Mouse (Mus musculus) midbrain, postnatal 0 days (tissue): ENCODE measurements around the gene Amz2. TPM values are rescaled to one million over a fixed set of nuclear protein-coding genes. Genes with fewer than 3 reads are reported as not detected.

Experiments used
- ATAC-seq: fragments of 200-750 bp; cut with Nextera tagmentation; 2 replicates; pipeline ENCODE4 v1.8.0; 2017; ENCODE audit warnings: moderate number of reproducible peaks, mild to moderate bottlenecking, moderate TSS enrichment, moderate library complexity; ENCODE audit not compliant: low FRiP score
- DNase-seq: peaks from one replicate; pipeline ENCODE4 v3.0.0-alpha.2; 2015; ENCODE audit warnings: low spot score
- H3K27ac ChIP-seq: fragments of 300-500 bp; sonication (generic); 2 replicates; pipeline ENCODE4 v1.5.1; 2014; ENCODE audit warnings: low read depth, mild to moderate bottlenecking, low read length, mixed read lengths
- H3K27me3 ChIP-seq: fragments of 300-500 bp; sonication (generic); 2 replicates; pipeline ENCODE4 v1.6.1; 2014; ENCODE audit warnings: low read length, control low read depth, mixed read lengths; ENCODE audit not compliant: insufficient read depth
- H3K36me3 ChIP-seq: fragments of 300-500 bp; sonication (generic); 2 replicates; pipeline ENCODE4 v1.6.1; 2014; ENCODE audit warnings: low read length, control low read depth, mixed read lengths; ENCODE audit not compliant: insufficient read depth
- H3K4me1 ChIP-seq: fragments of 300-500 bp; sonication (generic); 2 replicates; pipeline ENCODE4 v1.6.1; 2014; ENCODE audit warnings: mild to moderate bottlenecking, control low read depth, antibody characterized with exemption, low read length, mixed read lengths; ENCODE audit not compliant: insufficient read depth
- H3K4me2 ChIP-seq: fragments of 300-500 bp; sonication (generic); 2 replicates; pipeline ENCODE4 v1.6.1; 2014; ENCODE audit warnings: low read depth, mild to moderate bottlenecking, low read length, mixed read lengths; ENCODE audit not compliant: poor library complexity, severe bottlenecking
- H3K4me3 ChIP-seq: fragments of 300-500 bp; sonication (generic); 2 replicates; pipeline ENCODE4 v1.5.1; 2014; ENCODE audit warnings: low read depth, mild to moderate bottlenecking, low read length, moderate library complexity
- H3K9ac ChIP-seq: fragments of 300-500 bp; sonication (generic); replicated peaks from 2 replicates; pipeline ENCODE4 v1.6.1; 2014; ENCODE audit warnings: mild to moderate bottlenecking, low read length, moderate library complexity, mixed read lengths; ENCODE audit not compliant: poor library complexity, severe bottlenecking
- H3K9me3 ChIP-seq: fragments of 300-500 bp; sonication (generic); 2 replicates; pipeline ENCODE4 v1.6.1; 2016; ENCODE audit warnings: low read length, control low read depth
- CTCF ChIP-seq: IDR thresholded peaks from 2 replicates; pipeline ENCODE4 v1.5.1; 2016; ENCODE audit warnings: antibody characterized with exemption, mild to moderate bottlenecking
- WGBS: fragments of 180-500 bp; shearing (Covaris S2); extraction: QIAGEN DNeasy Blood & Tissue Kit; methylation state at CpG from one replicate; pipeline ENCODE4 v1.1.7; 2014; 5-methylcytosine and 5-hydroxymethylcytosine counted together
- polyA plus RNA-seq: library from polyadenylated mRNA; unstranded; fragments of >200 nt; fragmentation: Nextera tagmentation; extraction: Ambion mirVana; gene quantifications from 2 replicates; pipeline ENCODE4 v1.2.1, GENCODE M21; 2015
- total RNA-seq: library from RNA; depleted of rRNA; stranded (reverse); fragments of >200 nt; gene quantifications from 2 replicates; pipeline ENCODE4 v1.2.3, GENCODE M21; 2014

Gene Amz2
- total and polyA plus RNA-seq, 2 experiments from 2014 or later = 40.1 to 156 TPM

DNA sequence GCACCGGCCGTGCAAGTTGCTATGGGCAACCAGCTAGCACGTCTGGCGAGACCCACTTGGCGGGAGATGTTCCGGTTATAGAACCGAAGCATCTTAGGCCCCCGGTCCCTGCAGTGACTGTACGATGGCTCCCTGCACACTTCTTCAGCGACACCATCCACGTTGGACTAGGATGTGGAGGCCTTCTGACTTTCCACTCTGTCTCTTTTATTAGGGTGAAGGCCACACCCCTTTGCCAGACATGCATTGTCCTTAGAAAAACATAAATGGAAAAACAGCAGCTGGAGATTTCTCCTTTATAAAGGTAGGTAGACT is 483 bp downstream of the Amz2 start:
- H3K4me2 ChIP-seq = peak overlapping the region; percentile 57
- under 1% methylated on average over 11 of the region's 11 CpGs for WGBS
- no peak for ATAC-seq
- H3K4me3 ChIP-seq = peak overlapping the region; percentile 57
- peaks cover 6% of the 10 kb centered on the region; the same call in 1 of the 2 replicates for H3K4me1 ChIP-seq
- H3K9me3 ChIP-seq = no peaks in the 10 kb centered on the region
- peak overlapping the region; percentile 70 for H3K9ac ChIP-seq
- DNase-seq = no peak
- peaks cover 6% of the 10 kb centered on the region for H3K36me3 ChIP-seq
- no peaks in the 10 kb centered on the region for H3K27me3 ChIP-seq
- TF ChIP-seq CTCF = no peak
- H3K27ac ChIP-seq = peak overlapping the region; percentile 75

DNA sequence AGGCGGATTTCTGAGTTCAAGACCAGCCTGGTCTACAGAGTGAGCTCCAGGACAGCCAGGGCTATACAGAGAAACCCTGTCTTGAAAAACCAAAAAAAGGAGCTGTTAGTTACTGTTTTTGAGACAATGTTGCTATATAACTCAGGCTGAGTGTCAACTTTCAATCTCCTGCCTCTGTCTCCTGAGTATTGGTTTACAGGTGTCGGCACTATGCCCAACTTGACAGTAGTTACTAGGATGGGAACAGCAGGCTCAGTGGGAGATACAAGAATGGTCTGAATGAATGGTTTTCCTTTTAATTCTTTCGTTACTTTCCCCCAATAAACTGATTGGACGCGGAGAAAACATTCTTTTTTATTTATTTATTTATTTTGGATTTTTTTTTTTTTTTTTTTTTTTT is 1.6 kb downstream of the Amz2 start:
- no peak for ATAC-seq

DNA sequence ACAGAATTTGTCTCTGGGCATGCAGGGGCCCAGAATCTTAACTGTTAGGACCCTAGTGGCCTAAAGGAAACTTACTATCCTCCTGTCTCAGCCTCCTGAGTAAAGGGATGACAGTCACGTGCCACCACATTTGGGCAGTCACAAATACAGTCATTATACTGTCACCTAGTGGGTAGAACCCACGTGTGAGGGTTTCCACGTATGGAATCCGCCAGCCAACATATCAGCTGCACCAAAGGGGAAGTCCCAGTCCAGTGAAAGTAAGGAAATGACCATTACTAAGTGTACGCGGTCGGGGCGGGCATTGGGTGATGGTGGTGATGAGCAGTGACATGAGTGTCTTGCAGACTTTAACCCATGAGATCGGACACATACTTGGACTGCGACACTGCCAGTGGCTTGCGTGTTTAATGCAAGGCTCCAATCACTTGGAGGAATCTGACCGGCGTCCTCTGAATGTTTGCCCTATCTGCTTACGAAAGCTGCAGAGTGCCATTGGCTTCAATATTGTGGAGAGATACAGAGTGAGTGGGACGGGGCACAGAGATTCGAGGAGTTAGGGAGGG is 8.6 kb downstream of the Amz2 start:
- Histone ChIP-seq H3K4me1 (no peaks in the 10 kb centered on the region), H3K36me3 (peaks cover 49% of the 10 kb centered on the region), H3K4me3 (no peak overlapping the region), H3K9ac (no peak overlapping the region), H3K4me2 (no peak overlapping the region), H3K9me3 (no peaks in the 10 kb centered on the region), H3K27me3 (no peaks in the 10 kb centered on the region), H3K27ac (no peak overlapping the region)
- 94% methylated on average over 16 of the region's 16 CpGs for WGBS
- TF ChIP-seq CTCF = no peak
- ATAC-seq = no peak
- no peak for DNase-seq

More for the DNA sequence above, 1.6 kb downstream of the Amz2 start:
- no peaks in the 10 kb centered on the region for H3K27me3 ChIP-seq
- no peak for TF ChIP-seq CTCF
- no peak overlapping the region for H3K27ac ChIP-seq
- peak overlapping the region; percentile 57; the same call in 1 of the 2 replicates for H3K4me2 ChIP-seq
- peaks cover 6% of the 10 kb centered on the region; the same call in 1 of the 2 replicates for H3K4me1 ChIP-seq
- H3K4me3 ChIP-seq = peak overlapping the region; percentile 57; the same call in 1 of the 2 replicates
- H3K36me3 ChIP-seq = peaks cover 7% of the 10 kb centered on the region
- no peaks in the 10 kb centered on the region for H3K9me3 ChIP-seq
- WGBS = 92% methylated on average over 5 of the region's 5 CpGs
- no peak for DNase-seq
- no peak overlapping the region for H3K9ac ChIP-seq

DNA sequence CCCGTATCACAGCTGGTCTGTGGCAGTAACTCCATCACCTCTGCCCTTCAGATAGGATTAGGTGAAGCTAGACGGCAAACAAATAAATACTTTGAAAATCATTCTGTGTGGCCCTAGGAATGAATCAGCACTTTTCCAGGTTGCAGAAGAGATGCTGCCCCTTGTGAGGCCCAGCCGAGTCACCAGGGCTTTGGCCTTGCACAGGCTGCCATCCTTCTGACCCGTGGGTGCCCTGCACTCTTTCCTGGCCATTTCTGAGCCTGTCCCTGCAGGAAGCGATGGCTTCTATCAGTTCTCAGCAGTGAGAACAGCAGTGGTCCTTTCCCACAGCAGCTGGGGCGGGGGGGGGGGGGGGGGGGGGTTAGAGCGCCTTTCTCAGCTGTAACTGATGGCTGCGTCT is 11.1 kb downstream of the Amz2 start:
- H3K27ac ChIP-seq = no peak overlapping the region
- WGBS = 69% methylated on average over 7 of the region's 8 CpGs
- H3K9ac ChIP-seq = no peak overlapping the region
- H3K4me3 ChIP-seq = no peak overlapping the region
- no peak overlapping the region for H3K4me2 ChIP-seq
- no peak for TF ChIP-seq CTCF
- H3K27me3 ChIP-seq = no peaks in the 10 kb centered on the region
- peaks cover 44% of the 10 kb centered on the region for H3K36me3 ChIP-seq
- no peaks in the 10 kb centered on the region for H3K9me3 ChIP-seq
- 0 out of 2 replicates have a peak, but pooled peaks cover 2% of the 10 kb centered on the region for H3K4me1 ChIP-seq
- DNase-seq = no peak
- no peak for ATAC-seq

DNA sequence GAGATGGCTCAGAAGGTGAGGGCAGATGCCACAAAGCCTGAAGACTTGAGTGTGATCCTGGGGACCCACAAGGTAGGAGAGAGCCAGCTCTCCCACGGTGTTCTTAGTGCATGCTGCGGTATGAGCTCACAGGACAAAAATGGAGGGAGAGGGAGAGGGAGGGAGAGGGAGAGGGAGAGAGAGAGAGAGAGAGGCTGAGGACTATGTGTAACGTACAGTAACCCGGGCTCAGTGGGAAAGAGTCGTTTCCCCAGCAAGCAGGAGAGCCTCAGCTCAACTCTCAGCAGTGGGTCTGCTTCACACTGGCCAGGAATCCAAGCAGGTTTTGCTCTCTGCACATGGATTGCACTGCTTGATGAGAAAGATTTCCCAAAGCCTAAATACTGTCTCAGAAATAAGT is 13.5 kb downstream of the Amz2 start:
- no peak for TF ChIP-seq CTCF
- no peak for DNase-seq
- peak overlapping the region; percentile 48; the same call in 1 of the 2 replicates for H3K9ac ChIP-seq
- no peak overlapping the region for H3K27ac ChIP-seq
- H3K36me3 ChIP-seq = peaks cover 36% of the 10 kb centered on the region
- 13% methylated on average over 5 of the region's 5 CpGs for WGBS
- ATAC-seq = no peak
- no peak overlapping the region for H3K4me3 ChIP-seq
- H3K4me2 ChIP-seq = peak overlapping the region; percentile 74; the same call in 1 of the 2 replicates
- H3K4me1 ChIP-seq = 0 out of 2 replicates have a peak, but pooled peaks cover 2% of the 10 kb centered on the region
- no peaks in the 10 kb centered on the region for H3K27me3 ChIP-seq
- H3K9me3 ChIP-seq = no peaks in the 10 kb centered on the region

DNA sequence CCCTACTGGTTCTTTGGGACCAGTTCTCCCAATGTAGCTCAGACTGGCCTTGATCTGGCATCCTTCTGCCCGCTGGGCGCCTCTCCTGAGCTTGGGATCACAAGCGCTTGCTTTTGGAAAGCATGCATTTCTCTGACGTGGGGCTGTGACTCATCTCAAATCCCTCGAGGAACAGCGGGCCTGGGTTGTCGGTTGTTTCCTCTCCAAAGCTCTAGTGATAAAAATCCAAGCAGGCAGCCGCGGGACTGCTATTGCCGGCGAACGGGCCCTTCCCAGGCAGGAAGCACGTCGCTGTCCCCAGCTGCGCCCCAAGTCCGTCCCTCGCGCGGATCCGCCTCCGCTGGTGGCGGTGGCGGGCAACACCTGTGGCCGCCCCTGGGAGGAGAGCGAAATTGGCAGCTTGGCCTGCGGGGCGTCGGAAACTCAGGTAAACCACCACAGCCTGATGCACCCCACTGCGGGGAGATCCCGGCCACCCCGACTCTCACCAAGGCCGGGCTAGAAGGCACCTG is 14.1 kb downstream of the Amz2 start:
- TF ChIP-seq CTCF = no peak

More for the DNA sequence above, 14.1 kb downstream of the Amz2 start:
- Histone ChIP-seq H3K9me3 (no peaks in the 10 kb centered on the region), H3K27me3 (no peaks in the 10 kb centered on the region), H3K4me3 (peak overlapping the region; percentile 41), H3K4me2 (peak overlapping the region; percentile 74), H3K27ac (0 out of 2 replicates have a peak overlapping the region, but pooled peaks have one; percentile 4), H3K4me1 (0 out of 2 replicates have a peak, but pooled peaks cover 2% of the 10 kb centered on the region), H3K9ac (peak overlapping the region; percentile 48), H3K36me3 (peaks cover 31% of the 10 kb centered on the region)
- peak; percentile 69 for DNase-seq
- ATAC-seq = peak; percentile 60
- WGBS = 2% methylated on average over 32 of the region's 32 CpGs
